28 mouse cellular contexts compared by ENCODE assay signal in the genomic region with DNA sequence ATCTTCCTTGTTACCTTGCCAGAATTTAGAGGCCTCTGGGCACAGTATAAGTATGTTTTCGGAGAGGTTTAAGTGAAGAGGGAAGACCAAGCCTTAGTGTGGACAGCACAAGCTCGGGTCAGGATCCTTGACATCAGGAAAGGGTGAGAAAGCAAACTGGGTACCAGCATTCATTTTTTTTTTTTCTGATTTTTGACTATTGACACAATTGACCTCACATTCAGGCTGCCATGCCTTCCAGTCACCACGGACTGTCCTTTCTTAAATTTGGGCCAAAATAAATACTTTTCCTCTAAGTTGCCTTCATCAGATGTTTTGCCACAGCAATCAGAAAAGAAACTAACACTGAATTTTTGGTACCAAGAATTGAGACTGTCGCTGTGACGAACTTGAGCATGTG.
"Had no signal": no experiment of that assay in that cellular context is flagged by ENCODE, and none has a peak within 500 bp of the region (broad histone marks: within the 10 kb centered on the region; RNA-seq: fewer than 3 reads in every experiment).

No protein-coding gene starts in this region.

- H3K36me3 ChIP-seq: embryonic facial prominence, embryonic 10.5 days; embryonic facial prominence, embryonic 12.5 days; embryonic facial prominence, embryonic 13.5 days; embryonic facial prominence, embryonic 15.5 days; forebrain, embryonic 10.5 days; forebrain, embryonic 12.5 days; forebrain, embryonic 15.5 days had no signal

- ATAC-seq: forebrain, embryonic 13.5 days; forebrain, embryonic 14.5 days; forebrain, embryonic 15.5 days; forebrain, embryonic 16.5 days; forebrain, postnatal 0 days had no signal

- H3K4me2 ChIP-seq: embryonic facial prominence, embryonic 12.5 days; embryonic facial prominence, embryonic 13.5 days; embryonic facial prominence, embryonic 15.5 days; forebrain, embryonic 12.5 days; forebrain, embryonic 13.5 days; forebrain, embryonic 15.5 days had no signal

- H3K27me3 ChIP-seq: embryonic facial prominence, embryonic 12.5 days; embryonic facial prominence, embryonic 13.5 days; embryonic facial prominence, embryonic 15.5 days; forebrain, embryonic 12.5 days; forebrain, embryonic 13.5 days; forebrain, embryonic 15.5 days had no signal

- H3K9ac ChIP-seq: embryonic facial prominence, embryonic 12.5 days; embryonic facial prominence, embryonic 13.5 days; embryonic facial prominence, embryonic 15.5 days; forebrain, embryonic 12.5 days; forebrain, embryonic 13.5 days; forebrain, embryonic 15.5 days; forebrain, postnatal 0 days had no signal

- H3K4me1 ChIP-seq: embryonic facial prominence, embryonic 10.5 days; embryonic facial prominence, embryonic 12.5 days; embryonic facial prominence, embryonic 13.5 days; embryonic facial prominence, embryonic 15.5 days; forebrain, embryonic 12.5 days; forebrain, embryonic 15.5 days had no signal

- H3K9me3 ChIP-seq: embryonic facial prominence, embryonic 10.5 days; embryonic facial prominence, embryonic 12.5 days; embryonic facial prominence, embryonic 13.5 days; embryonic facial prominence, embryonic 15.5 days; forebrain, embryonic 10.5 days; forebrain, embryonic 12.5 days; forebrain, embryonic 13.5 days; forebrain, embryonic 15.5 days had no signal

- H3K27ac ChIP-seq: embryonic facial prominence, embryonic 10.5 days; embryonic facial prominence, embryonic 12.5 days; embryonic facial prominence, embryonic 13.5 days; embryonic facial prominence, embryonic 15.5 days; forebrain, embryonic 10.5 days; forebrain, embryonic 12.5 days; forebrain, embryonic 13.5 days; forebrain, embryonic 15.5 days; gastrocnemius, adult 2 months; heart, adult 2 months had no signal

- DNase-seq: cerebellum, adult 2 months; cerebellum, adult 8-10 months; cerebellum, adult 9-10 months; cerebellum, adult 9-11 months; cerebellum, postnatal 10 days; cerebellum, postnatal 14 days; cerebellum, postnatal 25 days; cerebellum, postnatal 36 days; embryo, embryonic 11 days; forebrain, postnatal 0 days; gastrocnemius, adult 2 months; gastrocnemius, postnatal 10 days; gastrocnemius, postnatal 14 days; gastrocnemius, postnatal 25 days; gastrocnemius, postnatal 36 days; heart, adult 18-20 months; heart, adult 2 months had no signal

- H3K4me3 ChIP-seq: embryonic facial prominence, embryonic 10.5 days; embryonic facial prominence, embryonic 12.5 days; embryonic facial prominence, embryonic 13.5 days; embryonic facial prominence, embryonic 15.5 days; erythroblast, embryonic 14.5 days; forebrain, embryonic 10.5 days; forebrain, embryonic 12.5 days; forebrain, embryonic 13.5 days; forebrain, embryonic 15.5 days; gastrocnemius, adult 2 months; heart, adult 2 months had no signal
